Mouse (Mus musculus) limb, embryonic 14.5 days (tissue): ENCODE measurements at regions not wholly inside any gene's neighbourhood (a gene's known extent, or its start where the extent isn't known, plus 50 kb on each side); places are given as distances from the start of the nearest gene placed in this dataset.

ENCODE experiments used
- ATAC-seq: fragments of 200-750 bp; cut with Nextera tagmentation; 2 replicates; pipeline ENCODE4 v1.8.0; 2017; ENCODE audit warnings: low read depth, moderate number of reproducible peaks, moderate TSS enrichment; ENCODE audit not compliant: low FRiP score
- DNase-seq: peaks from one replicate; pipeline ENCODE4 v3.0.0-alpha.2; 2015; ENCODE audit warnings: low spot score
- H3K27ac ChIP-seq: fragments of 300-500 bp; sonication (generic); replicated peaks from 2 replicates; pipeline ENCODE4 v1.5.1; 2014; ENCODE audit warnings: low read depth, mild to moderate bottlenecking, low read length, moderate library complexity, mixed read lengths
- H3K27me3 ChIP-seq: fragments of 300-500 bp; sonication (generic); 2 replicates; pipeline ENCODE4 v1.6.1; 2014; ENCODE audit warnings: low read length, mixed read lengths; ENCODE audit not compliant: control insufficient read depth, insufficient read depth
- H3K36me3 ChIP-seq: fragments of 300-500 bp; sonication (generic); 2 replicates; pipeline ENCODE4 v1.6.1; 2014; ENCODE audit warnings: mild to moderate bottlenecking, low read length, moderate library complexity, mixed read lengths; ENCODE audit not compliant: control insufficient read depth, insufficient read depth
- H3K4me1 ChIP-seq: fragments of 300-500 bp; sonication (generic); 2 replicates; pipeline ENCODE4 v1.6.1; 2014; ENCODE audit warnings: antibody characterized with exemption, low read length, mixed read lengths; ENCODE audit not compliant: control insufficient read depth, insufficient read depth
- H3K4me2 ChIP-seq: fragments of 300-500 bp; sonication (generic); replicated peaks from 2 replicates; pipeline ENCODE4 v1.6.1; 2014; ENCODE audit warnings: low read depth, mild to moderate bottlenecking, low read length, moderate library complexity; ENCODE audit not compliant: severe bottlenecking
- H3K4me3 ChIP-seq: fragments of 300-500 bp; sonication (generic); replicated peaks from 2 replicates; pipeline ENCODE4 v1.5.1; 2014; ENCODE audit warnings: low read length
- H3K9ac ChIP-seq: fragments of 300-500 bp; sonication (generic); 2 replicates; pipeline ENCODE4 v1.6.1; 2014; ENCODE audit warnings: mild to moderate bottlenecking, low read depth, low read length, moderate library complexity; ENCODE audit not compliant: severe bottlenecking
- H3K9me3 ChIP-seq: fragments of 300-500 bp; sonication (generic); 2 replicates; pipeline ENCODE4 v1.6.1; 2016; ENCODE audit warnings: low read length; ENCODE audit not compliant: control insufficient read depth
- POLR2A ChIP-seq: fragments of 200-500 bp; IDR thresholded peaks from 2 replicates; pipeline ENCODE4 v1.8.0; 2012; ENCODE audit warnings: inconsistent platforms, mild to moderate bottlenecking, moderate library complexity, borderline replicate concordance; ENCODE audit not compliant: insufficient read depth, insufficient read length; ENCODE audit errors: extremely low read depth
- WGBS: fragments of 180-500 bp; shearing (Covaris S2); extraction: QIAGEN DNeasy Blood & Tissue Kit; methylation state at CpG from one replicate; pipeline ENCODE4 v1.1.7; 2014; 5-methylcytosine and 5-hydroxymethylcytosine counted together

DNA sequence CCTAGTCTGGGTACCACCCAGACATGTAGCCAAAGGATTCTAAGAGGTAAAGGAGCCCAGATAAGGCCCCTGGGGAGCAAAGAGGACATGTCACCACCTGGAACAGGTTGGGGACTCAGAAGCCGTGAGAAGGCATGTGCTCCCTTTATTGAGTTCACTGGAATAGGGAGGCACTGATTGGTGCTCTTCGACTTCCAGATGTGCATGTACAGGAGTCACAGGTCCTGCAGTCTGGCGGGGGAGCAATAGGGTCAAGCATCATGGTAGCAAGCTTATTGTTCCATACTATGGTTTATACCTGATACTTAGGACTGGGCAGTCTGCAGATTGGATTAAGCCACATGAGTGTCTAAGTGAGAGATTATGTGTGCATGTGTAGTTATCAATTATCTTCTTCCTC lies 56.9 kb upstream of the Gata5 start:
- Histone ChIP-seq H3K4me1 (no peaks in the 10 kb centered on the region), H3K36me3 (no peaks in the 10 kb centered on the region), H3K27me3 (peaks cover 20% of the 10 kb centered on the region; the same call in 1 of the 2 replicates), H3K9ac (no peak overlapping the region), H3K4me3 (no peak overlapping the region), H3K27ac (no peak overlapping the region), H3K9me3 (no peaks in the 10 kb centered on the region), H3K4me2 (no peak overlapping the region)
- ATAC-seq = no peak
- TF ChIP-seq POLR2A = no peak
- 64% methylated on average over 3 of the region's 3 CpGs for WGBS
- DNase-seq = no peak

DNA sequence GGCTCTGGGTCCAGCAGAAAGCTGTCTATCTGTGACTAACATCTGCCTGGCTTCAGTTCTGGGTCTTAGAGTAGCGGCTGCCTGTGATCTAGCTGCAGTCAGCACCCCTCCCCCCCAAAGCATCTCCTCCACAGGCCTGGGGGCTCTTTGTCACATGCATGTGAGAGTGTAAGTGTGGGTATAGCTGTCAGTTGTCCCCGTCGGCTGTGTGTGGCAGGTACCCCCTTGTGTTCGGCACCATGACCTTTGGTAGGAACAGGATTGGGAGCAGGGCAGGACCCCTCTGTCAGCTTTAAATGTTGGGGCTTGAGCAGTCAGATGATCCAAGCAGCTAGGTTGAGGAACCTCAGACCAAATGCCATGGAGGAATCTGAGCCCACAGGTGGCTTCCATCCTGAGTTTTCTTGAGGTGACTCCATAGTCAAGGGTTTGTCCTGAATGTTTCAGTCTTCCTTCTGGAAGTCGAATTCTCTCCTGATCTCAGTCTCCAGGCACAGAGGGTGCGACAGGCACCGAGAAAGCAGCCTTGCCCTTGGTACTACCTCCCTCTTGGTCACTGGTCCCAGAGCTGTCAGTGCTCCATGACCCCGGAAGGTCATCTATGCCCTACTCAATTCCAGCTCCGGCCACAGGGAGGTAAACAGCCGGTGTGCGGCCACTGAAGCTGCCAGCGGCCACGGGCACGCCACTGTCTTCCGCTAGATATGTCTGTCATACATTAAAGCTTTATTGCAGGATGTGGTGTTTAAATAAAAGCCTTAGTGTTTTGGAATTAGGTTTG lies 55.9 kb upstream of the Gata5 start:
- Histone ChIP-seq H3K4me2 (no peak overlapping the region; the same call in 1 of the 2 replicates), H3K4me1 (no peaks in the 10 kb centered on the region), H3K9me3 (no peaks in the 10 kb centered on the region), H3K9ac (no peak overlapping the region), H3K27me3 (peaks cover 29% of the 10 kb centered on the region), H3K4me3 (no peak overlapping the region), H3K36me3 (no peaks in the 10 kb centered on the region), H3K27ac (no peak overlapping the region)
- ATAC-seq = no peak
- 56% methylated on average over 15 of the region's 15 CpGs for WGBS
- DNase-seq = no peak
- TF ChIP-seq POLR2A = no peak

DNA sequence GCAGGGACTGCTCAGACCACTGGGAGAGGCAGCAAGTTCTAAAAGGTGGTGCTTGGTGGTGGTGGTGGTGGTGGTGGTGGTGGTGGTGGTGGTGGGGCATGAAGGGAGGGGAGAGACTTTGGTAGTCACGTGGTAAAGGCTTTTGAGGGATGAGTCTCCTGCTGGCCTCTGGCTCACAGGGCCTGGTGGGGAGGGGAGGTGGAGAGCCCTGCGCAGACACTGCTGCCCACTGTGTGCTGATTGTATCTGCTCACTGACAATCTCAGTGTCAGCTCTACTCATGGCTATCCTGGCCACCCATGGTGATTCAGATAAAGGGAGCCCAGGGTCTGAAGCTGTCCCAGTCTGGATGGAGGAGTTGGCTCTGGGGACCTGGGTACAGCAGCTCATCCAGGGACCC lies 55.0 kb upstream of the Gata5 start:
- H3K4me2 ChIP-seq = no peak overlapping the region
- no peak overlapping the region for H3K9ac ChIP-seq
- no peak for ATAC-seq
- no peaks in the 10 kb centered on the region for H3K36me3 ChIP-seq
- H3K4me1 ChIP-seq = no peaks in the 10 kb centered on the region
- no peak overlapping the region for H3K27ac ChIP-seq
- H3K4me3 ChIP-seq = no peak overlapping the region
- WGBS = 43% methylated on average over 2 of the region's 2 CpGs
- DNase-seq = no peak
- peaks cover 38% of the 10 kb centered on the region for H3K27me3 ChIP-seq
- TF ChIP-seq POLR2A = no peak
- H3K9me3 ChIP-seq = no peaks in the 10 kb centered on the region

DNA sequence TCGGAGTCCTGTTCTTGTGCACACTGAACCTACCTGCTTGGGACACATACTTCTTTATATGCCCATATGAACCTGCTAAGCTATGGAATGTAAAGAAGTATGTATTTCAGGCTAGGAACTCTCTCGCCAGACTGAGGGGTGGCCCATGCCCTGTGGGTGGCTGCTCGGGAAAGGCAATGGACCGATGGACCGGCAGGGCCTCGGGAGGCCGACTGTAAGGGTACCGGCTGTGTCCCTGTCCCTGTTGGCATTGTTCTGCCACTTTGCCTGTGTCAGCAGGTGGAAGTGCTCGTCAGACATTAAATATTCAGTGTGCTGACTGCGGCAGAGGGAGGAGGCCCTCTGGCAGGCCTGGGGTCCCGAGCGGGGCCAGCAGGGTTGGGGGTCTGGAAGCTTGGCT lies 54.5 kb upstream of the Gata5 start:
- Histone ChIP-seq H3K4me3 (no peak overlapping the region), H3K36me3 (no peaks in the 10 kb centered on the region), H3K9ac (no peak overlapping the region), H3K27ac (no peak overlapping the region), H3K4me1 (no peaks in the 10 kb centered on the region), H3K27me3 (peaks cover 43% of the 10 kb centered on the region), H3K9me3 (no peaks in the 10 kb centered on the region), H3K4me2 (no peak overlapping the region)
- TF ChIP-seq POLR2A = no peak
- DNase-seq (no peak), ATAC-seq (no peak)
- WGBS = 73% methylated on average over 12 of the region's 12 CpGs

DNA sequence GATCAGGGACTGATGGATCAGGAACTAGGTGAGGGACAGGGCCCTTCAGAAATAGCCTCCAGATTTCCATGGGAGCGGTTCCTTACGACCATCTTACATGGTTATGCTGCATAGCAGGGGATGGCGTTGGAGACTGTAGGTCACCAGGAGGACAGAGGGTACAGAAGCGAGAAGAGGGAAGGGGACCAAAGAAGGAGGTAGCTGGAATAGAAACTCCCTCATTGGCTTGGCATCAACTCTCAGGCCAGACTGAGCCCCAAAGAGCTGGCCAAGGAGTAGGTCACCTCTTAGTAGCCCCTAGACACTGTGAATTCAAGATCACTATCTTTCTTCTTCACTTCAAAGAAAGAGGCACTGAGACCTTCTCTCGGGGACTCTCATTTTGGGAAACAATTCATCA lies 53.6 kb upstream of the Gata5 start:
- ATAC-seq = no peak
- Histone ChIP-seq H3K27me3 (peaks cover 40% of the 10 kb centered on the region), H3K4me2 (no peak overlapping the region), H3K36me3 (no peaks in the 10 kb centered on the region), H3K4me3 (0 out of 2 replicates have a peak overlapping the region, but pooled peaks have one; percentile 1), H3K9me3 (no peaks in the 10 kb centered on the region), H3K9ac (no peak overlapping the region), H3K4me1 (no peaks in the 10 kb centered on the region), H3K27ac (no peak overlapping the region)
- DNase-seq = no peak
- TF ChIP-seq POLR2A = no peak
- 65% methylated on average over 5 of the region's 5 CpGs for WGBS

DNA sequence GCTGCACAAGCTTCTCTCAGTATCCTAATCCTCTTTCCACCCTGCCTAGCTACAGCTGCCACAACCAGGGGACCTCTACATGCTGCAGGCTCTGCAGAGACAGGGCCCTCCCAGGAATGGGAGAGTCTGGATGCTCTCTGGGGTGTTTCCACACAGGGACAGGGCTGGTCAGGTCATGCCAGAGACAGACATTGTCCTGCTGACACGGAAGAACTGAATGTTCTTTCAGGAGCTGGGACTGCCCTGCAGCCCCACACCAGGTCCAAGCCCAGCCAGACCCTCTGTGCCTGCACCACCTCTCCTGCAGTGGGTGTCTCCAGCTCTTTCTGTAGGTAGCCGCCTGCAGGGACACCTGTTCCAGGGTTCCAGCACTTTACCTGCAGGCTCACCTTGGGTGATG lies 52.8 kb upstream of the Gata5 start:
- no peak for ATAC-seq
- DNase-seq = no peak
- H3K4me2 ChIP-seq = no peak overlapping the region
- no peaks in the 10 kb centered on the region for H3K36me3 ChIP-seq
- peaks cover 40% of the 10 kb centered on the region for H3K27me3 ChIP-seq
- H3K9ac ChIP-seq = no peak overlapping the region
- TF ChIP-seq POLR2A = no peak
- H3K4me3 ChIP-seq = 0 out of 2 replicates have a peak overlapping the region, but pooled peaks have one; percentile 4
- 43% methylated on average over 2 of the region's 2 CpGs for WGBS
- H3K9me3 ChIP-seq = no peaks in the 10 kb centered on the region
- no peak overlapping the region for H3K27ac ChIP-seq
- H3K4me1 ChIP-seq = no peaks in the 10 kb centered on the region
